Mouse (Mus musculus): ENCODE data around the gene Fam19a3. TPM values are rescaled to one million over a fixed set of nuclear protein-coding genes. Genes with fewer than 3 reads are reported as not detected.
"Not testable (repeated sequence)": the region's sequence is repeated elsewhere in the genome, so short reads cannot be mapped to it uniquely, and the experiment has no call there.

Gene Fam19a3
- 1 to 10 TPM in 2 of 4 experiments, under 1 TPM in 2; 0.52 to 2.2 (median 1.1) TPM for total RNA-seq (2022)

GRCm38 (mm10) chr3:104781471-104781903, at the start of gene Fam19a3:
Gene Fam19a3, minus strand, starts transcription at chr3:104781840.
- DNase-seq = no peak

- no peak for DNase-seq
Observed at GRCm38 (mm10) chr3:104822413-104822812, 40.8 kb upstream of the Fam19a3 start.

DNA sequence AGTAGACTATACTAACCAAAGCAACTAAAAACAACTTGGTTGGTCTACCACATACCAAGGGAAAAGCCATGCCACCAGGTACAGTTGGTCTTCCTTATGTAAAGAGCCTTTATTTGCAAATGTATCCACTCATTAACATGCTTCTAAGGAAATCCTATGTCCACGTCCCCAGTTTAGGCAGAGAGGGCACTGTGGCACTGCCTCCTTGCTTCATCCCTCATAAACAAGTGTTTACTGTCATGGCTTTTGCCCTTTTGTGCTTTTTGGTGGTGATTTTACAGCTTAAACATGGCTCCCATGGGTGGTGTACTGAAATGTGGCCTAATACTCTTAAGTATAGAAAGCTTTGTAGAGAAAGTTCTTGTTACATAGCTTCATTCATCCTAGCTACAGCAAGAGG, 38.8 kb upstream of the Fam19a3 start:
- DNase-seq = no peak

DNA sequence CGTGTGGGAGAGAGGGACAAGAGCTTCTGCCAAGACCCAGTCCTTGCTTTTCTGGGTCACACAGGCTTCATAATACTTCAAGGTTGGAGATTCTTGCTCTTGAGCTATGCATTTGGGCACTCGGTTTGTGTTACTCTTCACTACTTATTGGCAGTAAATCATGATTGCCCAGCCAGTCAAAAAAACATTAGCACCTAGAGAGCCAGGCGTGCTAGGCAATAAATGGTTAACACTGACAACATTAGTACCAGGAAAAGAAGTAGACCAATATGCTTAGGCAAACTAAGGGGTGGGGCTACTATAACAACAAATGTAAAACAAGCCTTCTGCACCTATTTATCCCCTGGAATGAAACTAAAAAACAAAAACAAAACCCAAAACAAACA, 37.1 kb upstream of the Fam19a3 start:
- DNase-seq = no peak

DNA sequence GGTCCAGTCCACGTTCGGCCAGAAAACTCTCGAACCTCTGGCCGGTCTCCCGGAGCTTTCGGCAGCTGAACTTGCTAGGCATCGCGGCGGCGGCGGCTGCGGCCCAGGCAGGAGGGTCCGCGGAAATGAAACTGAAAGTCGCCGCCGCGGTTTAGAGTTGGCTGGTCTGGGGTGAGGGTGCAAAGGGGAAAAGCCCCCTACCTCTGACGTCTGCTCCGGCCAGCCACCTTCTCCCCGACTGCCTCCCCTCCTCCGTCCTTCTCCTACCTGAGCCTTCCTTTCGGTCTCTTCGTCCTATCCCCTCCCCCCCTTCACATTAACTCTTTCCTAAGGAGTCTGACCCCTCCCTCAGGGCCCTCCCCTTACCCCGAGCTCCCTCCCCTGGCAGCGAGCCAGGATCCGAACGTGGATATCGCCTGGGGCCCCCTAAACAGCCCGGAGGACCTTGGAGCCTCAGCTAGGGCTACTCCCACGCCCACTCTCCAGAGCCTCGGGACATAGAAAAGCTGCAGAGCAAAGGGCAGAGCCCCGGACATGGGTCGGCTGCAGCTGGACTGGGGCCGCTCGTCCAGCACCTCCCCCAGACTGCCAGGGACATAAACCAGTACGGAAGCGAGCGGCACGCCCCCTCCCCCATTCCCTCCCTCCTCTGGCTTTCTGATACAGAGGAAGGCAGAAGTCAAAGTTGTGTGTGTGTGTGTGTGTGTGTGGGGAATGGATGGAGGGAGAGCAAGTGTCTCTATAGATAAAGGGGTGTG, 36.5 kb upstream of the Fam19a3 start, which contains the start of gene Mov10:
Gene Mov10, minus strand, starts transcription at position 573 of the 758 bp plus-strand sequence.
- DNase-seq = peak; percentile 62

- DNase-seq = peak; percentile 42
Observed at GRCm38 (mm10) chr3:104817481-104817990, 35.9 kb upstream of the Fam19a3 start.

- DNase-seq = no peak
Observed at GRCm38 (mm10) chr3:104816130-104816529, 34.5 kb upstream of the Fam19a3 start.

GRCm38 (mm10) chr3:104815346-104815745, 33.7 kb upstream of the Fam19a3 start:
- DNase-seq = no peak

DNA sequence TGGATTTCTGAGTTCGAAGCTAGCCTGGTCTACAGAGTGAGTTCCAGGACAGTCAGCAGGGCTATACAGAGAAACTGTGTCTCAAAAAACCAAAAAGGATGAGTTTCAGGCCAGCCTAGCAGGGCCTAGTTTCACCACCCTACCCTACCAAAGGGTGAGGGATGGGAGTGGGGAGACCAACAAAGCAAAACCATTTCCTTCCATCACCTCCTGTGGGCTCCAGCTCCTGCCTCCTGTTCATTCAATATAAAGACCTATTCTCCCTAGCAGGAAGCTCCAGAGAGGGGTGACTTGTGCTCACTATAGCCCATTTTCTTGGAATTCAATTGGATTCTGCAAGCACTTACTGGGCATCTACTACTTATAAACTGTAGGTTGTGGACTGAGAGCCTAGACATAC, 33.1 kb upstream of the Fam19a3 start:
- no peak for DNase-seq

DNA sequence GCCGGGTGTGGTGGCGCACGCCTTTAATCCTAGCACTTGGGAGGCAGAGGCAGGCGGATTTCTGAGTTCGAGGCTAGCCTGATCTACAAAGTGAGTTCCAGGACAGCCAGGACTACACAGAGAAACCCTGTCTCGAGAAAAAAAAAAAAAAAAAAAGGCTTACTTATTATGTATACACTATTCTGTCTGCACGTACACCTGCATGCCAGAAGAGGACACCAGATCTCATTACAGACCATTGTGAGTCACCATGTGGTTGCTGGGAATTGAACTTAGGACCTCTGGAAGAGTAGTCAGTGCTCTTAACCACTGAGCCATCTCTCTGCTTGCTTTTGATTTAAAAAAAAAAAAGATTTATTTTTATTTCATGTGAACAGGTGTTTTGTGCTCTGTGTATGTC, 31.6 kb upstream of the Fam19a3 start:
- not testable (repeated sequence) for DNase-seq

- DNase-seq = no peak
Observed at GRCm38 (mm10) chr3:104812254-104812653, 30.6 kb upstream of the Fam19a3 start.

DNA sequence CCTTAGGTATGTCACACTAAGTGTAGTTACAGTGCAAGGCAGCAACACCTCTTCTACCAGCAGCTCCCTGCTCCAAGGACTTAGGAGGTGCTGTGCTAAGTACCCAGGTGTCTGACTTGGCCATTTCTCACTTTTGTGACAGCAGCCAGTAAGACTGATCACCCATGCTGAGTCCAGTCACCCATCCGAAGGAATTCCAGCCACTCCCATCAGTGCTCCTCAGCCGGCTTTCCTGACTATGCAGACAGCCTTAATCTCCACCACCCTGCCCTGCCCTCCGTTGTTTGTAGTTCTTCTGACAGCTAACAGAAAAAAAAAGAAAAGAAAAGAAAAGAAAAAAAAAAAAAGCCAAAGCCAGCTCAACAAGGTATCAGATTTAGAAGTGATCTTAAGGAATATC, 30.1 kb upstream of the Fam19a3 start:
- no peak for DNase-seq

DNA sequence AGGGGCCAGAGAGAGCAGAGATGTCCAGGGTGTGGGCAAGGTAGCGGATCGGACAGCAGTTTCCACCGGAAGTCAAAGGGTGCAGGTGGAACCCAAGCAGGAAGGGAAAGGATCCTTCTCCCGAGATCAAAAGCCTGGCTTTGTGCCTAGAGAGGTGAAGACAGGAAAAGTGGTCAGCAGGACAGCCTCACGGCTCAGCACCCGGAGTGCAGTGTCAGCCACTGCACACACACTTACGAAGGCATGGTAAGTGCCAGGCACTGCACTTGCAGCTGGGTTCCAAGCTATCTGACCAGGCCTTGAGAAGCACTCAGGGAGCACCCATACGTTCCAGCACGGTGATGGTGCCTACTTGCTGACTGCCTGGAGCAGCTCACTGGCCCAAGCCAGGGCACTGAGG, 23.9 kb upstream of the Fam19a3 start:
- no peak for DNase-seq

GRCm38 (mm10) chr3:104804312-104804711, 22.7 kb upstream of the Fam19a3 start:
- DNase-seq = no peak

DNA sequence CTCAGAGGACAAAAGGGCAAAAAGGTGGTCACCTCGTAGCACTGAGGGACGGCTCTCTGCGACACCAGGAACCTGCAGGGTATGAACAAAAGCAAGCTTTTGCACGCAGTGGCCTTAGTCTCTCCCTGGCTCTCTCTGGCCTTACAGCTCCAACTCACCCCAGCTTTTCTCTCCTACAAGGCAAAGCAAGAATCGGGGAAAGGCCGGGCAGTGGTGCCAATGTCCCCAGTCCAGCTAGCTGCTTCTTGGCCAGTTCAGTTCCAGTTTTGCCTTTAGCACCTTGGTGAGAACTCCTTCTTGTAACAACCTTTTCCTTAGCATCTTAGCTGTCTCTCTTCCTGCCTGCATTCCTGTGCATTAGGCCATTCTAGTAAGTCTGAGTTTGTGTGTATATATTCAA, 19.8 kb upstream of the Fam19a3 start:
- no peak for DNase-seq

DNA sequence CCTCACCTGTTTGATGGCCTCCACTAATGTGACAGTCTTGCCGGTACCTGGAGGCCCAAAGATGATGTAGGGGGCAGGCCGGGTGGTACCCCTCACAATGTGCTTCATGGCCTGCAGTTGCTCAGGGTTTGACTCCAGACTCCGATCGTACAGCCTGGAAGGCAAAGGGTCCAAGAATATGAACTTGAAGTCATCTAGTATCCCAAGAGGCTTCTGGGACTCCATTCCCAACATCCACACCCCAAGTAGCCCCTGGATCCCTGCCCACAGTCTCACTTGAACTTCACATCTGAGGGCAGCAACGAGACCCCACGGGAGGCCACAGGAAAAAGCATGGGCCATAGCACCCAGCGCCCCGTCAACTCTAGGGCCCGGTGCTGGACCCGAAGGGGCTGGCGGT, 19.0 kb upstream of the Fam19a3 start:
- no peak for DNase-seq

DNA sequence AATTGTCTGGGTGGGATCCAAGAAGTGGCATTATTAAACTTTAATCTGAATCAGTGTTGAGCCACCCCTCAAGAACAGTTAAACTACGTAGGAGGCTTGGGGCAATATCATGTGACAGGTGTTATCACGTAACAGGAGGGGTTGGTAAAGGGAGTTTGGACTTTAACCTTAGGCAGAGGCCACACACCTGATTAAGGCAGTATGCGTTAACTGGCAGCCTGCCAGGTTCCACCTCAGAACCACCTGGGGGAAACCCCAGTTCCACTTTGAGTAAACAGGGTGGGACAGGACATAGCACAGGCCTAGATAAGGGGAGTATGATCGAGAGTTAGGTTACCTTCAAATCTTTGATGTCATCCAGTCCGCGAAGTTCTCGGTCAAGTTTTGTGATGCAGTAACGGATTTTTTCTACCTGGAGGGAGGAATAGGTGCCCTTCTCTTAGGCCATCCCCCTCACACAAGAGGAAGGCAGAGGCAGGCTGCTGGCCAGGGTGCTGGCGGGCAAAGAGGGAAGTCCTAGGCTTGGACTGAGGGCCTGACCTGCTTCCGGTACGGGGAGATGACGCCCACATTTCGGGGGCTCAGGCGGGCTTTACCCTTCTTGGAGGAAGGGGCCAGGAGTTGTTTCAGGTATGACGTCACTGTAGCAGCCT, 14.9 kb upstream of the Fam19a3 start:
- DNase-seq = no peak

GRCm38 (mm10) chr3:104795661-104796340, 14.2 kb upstream of the Fam19a3 start:
- DNase-seq = peak; percentile 48

DNA sequence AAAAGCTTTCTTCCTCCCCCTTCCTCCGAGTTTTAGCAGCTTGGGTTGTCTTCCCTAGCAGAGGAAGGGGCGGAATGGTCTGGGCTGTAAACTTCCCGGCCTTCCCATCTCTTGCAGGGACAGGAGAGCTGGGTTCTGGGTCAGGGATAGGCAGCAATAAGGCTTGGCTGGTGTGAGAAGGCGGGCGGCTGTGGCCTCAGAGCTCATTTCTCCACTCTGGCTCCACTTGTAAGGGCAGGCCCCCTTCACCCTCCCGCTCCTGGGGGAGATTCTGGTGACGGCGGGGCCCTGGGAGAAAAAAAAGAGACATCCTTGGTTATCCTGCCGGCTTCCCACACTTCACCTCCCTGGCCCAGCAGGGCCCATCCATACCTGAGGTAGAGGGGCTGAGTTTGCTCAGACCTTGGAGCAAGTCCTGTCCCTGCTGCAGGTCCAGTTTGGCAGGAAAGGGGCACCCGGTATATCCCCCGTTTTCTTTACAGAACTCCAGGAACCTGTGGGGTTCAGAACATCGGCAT, 13.4 kb upstream of the Fam19a3 start:
- no peak for DNase-seq

- DNase-seq = peak; percentile 88
Observed at GRCm38 (mm10) chr3:104793871-104794828, 12.5 kb upstream of the Fam19a3 start.

DNA sequence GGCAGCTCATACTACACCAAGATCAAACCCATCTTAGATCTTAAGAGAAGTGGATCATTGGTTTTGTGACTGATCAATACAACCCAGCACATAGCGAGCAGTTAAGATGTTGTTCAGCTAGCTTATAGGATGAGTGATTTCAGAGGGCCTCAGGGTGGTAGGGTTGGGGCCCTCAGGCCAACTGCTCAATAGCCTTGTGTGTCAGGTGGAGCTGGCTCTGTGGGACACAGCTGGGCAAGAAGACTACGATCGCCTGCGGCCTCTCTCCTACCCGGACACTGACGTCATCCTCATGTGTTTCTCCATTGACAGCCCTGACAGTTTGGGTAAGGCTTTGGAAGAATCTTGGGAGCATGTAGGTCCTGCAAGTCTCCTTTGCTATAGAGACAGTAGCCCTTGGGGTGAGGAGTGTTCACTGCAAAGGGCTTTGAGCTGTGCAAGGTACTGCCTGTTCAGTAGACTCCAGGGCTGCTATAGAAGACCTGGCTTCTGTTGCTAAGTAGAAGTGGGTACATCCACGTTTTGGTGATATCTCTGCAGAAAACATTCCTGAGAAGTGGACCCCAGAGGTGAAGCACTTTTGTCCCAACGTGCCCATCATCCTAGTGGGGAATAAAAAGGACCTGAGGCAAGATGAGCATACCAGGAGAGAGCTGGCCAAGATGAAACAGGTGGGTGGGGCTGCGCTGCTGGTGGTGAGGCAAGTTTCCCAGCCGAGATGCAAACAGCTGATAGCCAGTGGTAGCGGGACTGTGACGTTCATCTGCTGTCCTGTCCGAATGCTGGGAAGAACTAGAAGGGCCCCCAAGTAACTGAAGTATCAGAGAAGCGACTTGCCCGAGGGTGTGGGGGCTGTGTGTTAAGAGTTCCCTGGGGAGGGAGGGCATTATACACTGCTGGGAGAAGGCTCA, 11.0 kb upstream of the Fam19a3 start:
- DNase-seq = no peak
